Mouse (Mus musculus) heart, postnatal 0 days (tissue): Measurements from ENCODE around the gene Brms1l. TPM values are rescaled to one million over a fixed set of nuclear protein-coding genes. Genes with fewer than 3 reads are reported as not detected.
A peak's percentile ranks its signal among the peaks of the same experiment; 100 is the strongest.

ENCODE experiments used
- ATAC-seq: fragments of 200-750 bp; cut with Nextera tagmentation; 2 replicates; pipeline ENCODE4 v1.8.0; 2017; ENCODE audit warnings: low read depth, moderate number of reproducible peaks, moderate library complexity; ENCODE audit not compliant: insufficient read depth
- DNase-seq: peaks from one replicate; pipeline ENCODE4 v3.0.0-alpha.2; 2016; ENCODE audit warnings: low spot score
- H3K27ac ChIP-seq: fragments of 300-500 bp; sonication (generic); 2 replicates; pipeline ENCODE4 v1.5.1; 2014; ENCODE audit warnings: low read depth, mild to moderate bottlenecking
- H3K27me3 ChIP-seq: fragments of 300-500 bp; sonication (generic); 2 replicates; pipeline ENCODE4 v1.6.1; 2014; ENCODE audit warnings: low read length, mixed read lengths; ENCODE audit not compliant: control insufficient read depth, insufficient read depth
- H3K36me3 ChIP-seq: fragments of 300-500 bp; sonication (generic); replicated peaks from 2 replicates; pipeline ENCODE4 v1.6.1; 2014; ENCODE audit warnings: low read length, mixed read lengths; ENCODE audit not compliant: control insufficient read depth, insufficient read depth
- H3K4me1 ChIP-seq: fragments of 300-500 bp; sonication (generic); 2 replicates; pipeline ENCODE4 v1.6.1; 2014; ENCODE audit warnings: antibody characterized with exemption; ENCODE audit not compliant: control insufficient read depth, insufficient read depth
- H3K4me2 ChIP-seq: fragments of 300-500 bp; sonication (generic); 2 replicates; pipeline ENCODE4 v1.6.1; 2014; ENCODE audit warnings: low read depth, mild to moderate bottlenecking, low read length, moderate library complexity
- H3K4me3 ChIP-seq: fragments of 300-500 bp; sonication (generic); 2 replicates; pipeline ENCODE4 v1.5.1; 2014; ENCODE audit warnings: low read depth, low read length
- H3K9ac ChIP-seq: fragments of 300-500 bp; sonication (generic); replicated peaks from 2 replicates; pipeline ENCODE4 v1.6.1; 2014; ENCODE audit warnings: low read depth, low read length, mixed read lengths
- H3K9me3 ChIP-seq: fragments of 300-500 bp; sonication (generic); replicated peaks from 2 replicates; pipeline ENCODE4 v1.6.1; 2016; ENCODE audit warnings: low read length; ENCODE audit not compliant: control insufficient read depth
- CTCF ChIP-seq: IDR thresholded peaks from 2 replicates; pipeline ENCODE4 v1.5.1; 2016; ENCODE audit warnings: antibody characterized with exemption, control low read depth, low read depth
- EP300 ChIP-seq: IDR thresholded peaks from 2 replicates; pipeline ENCODE4 v1.6.1; 2016; ENCODE audit warnings: antibody characterized with exemption, low read depth
- WGBS: fragments of 180-500 bp; shearing (Covaris S2); extraction: QIAGEN DNeasy Blood & Tissue Kit; methylation state at CpG from one replicate; pipeline ENCODE4 v1.1.7; 2014; 5-methylcytosine and 5-hydroxymethylcytosine counted together
- polyA plus RNA-seq: library from polyadenylated mRNA; unstranded; fragments of >200 nt; fragmentation: Nextera tagmentation; extraction: Ambion mirVana; gene quantifications from 2 replicates; pipeline ENCODE4 v1.2.1, GENCODE M21; 2015
- total RNA-seq: library from RNA; depleted of rRNA; stranded (reverse); fragments of >200 nt; gene quantifications from 2 replicates; pipeline ENCODE4 v1.2.3, GENCODE M21; 2014; ENCODE audit warnings: low replicate concordance

Gene Brms1l
- total and polyA plus RNA-seq, 2 experiments from 2014 or later, result 19.6 to 20.5 TPM

GRCm38 (mm10) chr12:55835857-55836198, 296 bp upstream of the Brms1l start:
- WGBS, result 1% methylated on average over 6 of the region's 6 CpGs
- Histone ChIP-seq H3K4me3 (peak overlapping the region; percentile 90), H3K27me3 (no peaks in the 10 kb centered on the region), H3K9ac (no peak overlapping the region), H3K36me3 (no peaks in the 10 kb centered on the region), H3K27ac (peak overlapping the region; percentile 36; the same call in 1 of the 2 replicates), H3K9me3 (no peaks in the 10 kb centered on the region), H3K4me2 (peak overlapping the region; percentile 75), H3K4me1 (no peaks in the 10 kb centered on the region; the same call in 1 of the 2 replicates)
- DNase-seq (no peak), ATAC-seq (no peak)
- TF ChIP-seq CTCF, result no peak
- no peak for TF ChIP-seq EP300

- Histone ChIP-seq H3K9me3 (no peaks in the 10 kb centered on the region), H3K9ac (no peak overlapping the region)
- 77% methylated on average over 3 of the region's 3 CpGs for WGBS
Observed at GRCm38 (mm10) chr12:55837495-55837894, 1.4 kb downstream of the Brms1l start.

GRCm38 (mm10) chr12:55846741-55847140, 10.6 kb downstream of the Brms1l start:
- Histone ChIP-seq H3K4me2 (no peak overlapping the region), H3K9me3 (no peaks in the 10 kb centered on the region), H3K4me3 (no peak overlapping the region), H3K27me3 (no peaks in the 10 kb centered on the region), H3K4me1 (no peaks in the 10 kb centered on the region), H3K9ac (no peak overlapping the region), H3K36me3 (peaks cover 46% of the 10 kb centered on the region), H3K27ac (no peak overlapping the region)
- 77% methylated on average over 1 of the region's 1 CpGs for WGBS
- peak; percentile 32 for TF ChIP-seq CTCF
- no peak for TF ChIP-seq EP300
- no peak for DNase-seq
- ATAC-seq, result no peak

More at GRCm38 (mm10) chr12:55837495-55837894, 1.4 kb downstream of the Brms1l start:
- DNase-seq (no peak), ATAC-seq (no peak)
- no peaks in the 10 kb centered on the region; the same call in 1 of the 2 replicates for H3K4me1 ChIP-seq
- no peak overlapping the region for H3K4me3 ChIP-seq
- TF ChIP-seq CTCF (no peak), EP300 (no peak)
- peaks cover 12% of the 10 kb centered on the region for H3K36me3 ChIP-seq
- no peak overlapping the region for H3K27ac ChIP-seq
- peak overlapping the region; percentile 75; the same call in 1 of the 2 replicates for H3K4me2 ChIP-seq
- H3K27me3 ChIP-seq, result no peaks in the 10 kb centered on the region

GRCm38 (mm10) chr12:55847851-55848250, 11.7 kb downstream of the Brms1l start:
- H3K4me3 ChIP-seq, result no peak overlapping the region
- TF ChIP-seq CTCF, result no peak
- no peak for TF ChIP-seq EP300
- WGBS, result 95% methylated on average over 4 of the region's 4 CpGs
- H3K4me1 ChIP-seq, result no peaks in the 10 kb centered on the region
- H3K9ac ChIP-seq, result no peak overlapping the region
- peaks cover 44% of the 10 kb centered on the region for H3K36me3 ChIP-seq
- H3K9me3 ChIP-seq, result no peaks in the 10 kb centered on the region
- no peaks in the 10 kb centered on the region for H3K27me3 ChIP-seq
- no peak for DNase-seq
- ATAC-seq, result no peak
- no peak overlapping the region for H3K4me2 ChIP-seq
- no peak overlapping the region for H3K27ac ChIP-seq

- TF ChIP-seq CTCF (no peak), EP300 (no peak)
- H3K27ac ChIP-seq, result no peak overlapping the region
- H3K9ac ChIP-seq, result no peak overlapping the region
Observed at GRCm38 (mm10) chr12:55850650-55851049, 14.5 kb downstream of the Brms1l start.

More at GRCm38 (mm10) chr12:55850650-55851049, 14.5 kb downstream of the Brms1l start:
- Histone ChIP-seq H3K27me3 (no peaks in the 10 kb centered on the region), H3K4me1 (no peaks in the 10 kb centered on the region), H3K36me3 (peaks cover 46% of the 10 kb centered on the region), H3K4me2 (no peak overlapping the region), H3K9me3 (peaks cover under 1% of the 10 kb centered on the region; the same call in 1 of the 2 replicates), H3K4me3 (no peak overlapping the region)
- DNase-seq (no peak), ATAC-seq (no peak)
